Mouse (Mus musculus) CH12.LX (cell line): ENCODE measurements around the gene Ppp2r5e. TPM values are rescaled to one million over a fixed set of nuclear protein-coding genes. Genes with fewer than 3 reads are reported as not detected.

Experiments used
- DNase-seq: peaks from one replicate; pipeline ENCODE4 v3.0.0-alpha.2; 2013; ENCODE audit errors: extremely low read depth
- H3K27ac ChIP-seq: 2 replicates; pipeline ENCODE4 v1.5.1; 2012; ENCODE audit warnings: low read depth, mild to moderate bottlenecking, control low read depth, moderate library complexity; ENCODE audit not compliant: insufficient read depth
- H3K27me3 ChIP-seq: replicated peaks from 2 replicates; pipeline ENCODE3; 2012; ENCODE audit warnings: inconsistent platforms
- H3K36me3 ChIP-seq, 2 experiments: replicated peaks in 1 of 2; 2 replicates each; pipeline versions ENCODE3 to v1.6.1; 2012; ENCODE audit warnings: inconsistent platforms in 1 of 2, low read length in 1 of 2, mild to moderate bottlenecking in 1 of 2, mixed read lengths in 1 of 2, moderate library complexity in 1 of 2; ENCODE audit not compliant: control insufficient read depth in 1 of 2, insufficient read depth in 1 of 2
- H3K4me1 ChIP-seq, 2 experiments: 2 replicates each; pipeline ENCODE4 v1.6.1; 2012; ENCODE audit warnings: inconsistent platforms in 1 of 2, moderate library complexity in 1 of 2; ENCODE audit not compliant: insufficient read depth in 2 of 2, control insufficient read depth in 1 of 2
- H3K4me2 ChIP-seq: 2 replicates; pipeline ENCODE4 v1.6.1; 2012; ENCODE audit warnings: low read depth, mild to moderate bottlenecking, control low read depth; ENCODE audit not compliant: poor library complexity, insufficient read depth, severe bottlenecking
- H3K4me3 ChIP-seq, 3 experiments: fragments of 150-350 bp in 1 of 3; sonication (generic) in 1 of 3; replicated peaks in 1 of 3; 2 replicates each; pipeline versions ENCODE3 to v1.5.1; 2011 to 2012; ENCODE audit warnings: low read depth in 2 of 3, low read length in 2 of 3, mild to moderate bottlenecking in 2 of 3, moderate library complexity in 2 of 3, control low read depth in 1 of 3, improper control_type of control experiment in 1 of 3, inconsistent platforms in 1 of 3, mixed read lengths in 1 of 3; ENCODE audit not compliant: poor library complexity in 1 of 3
- H3K79me2 ChIP-seq: replicated peaks from 2 replicates; pipeline ENCODE4 v1.6.1; 2012; ENCODE audit warnings: mild to moderate bottlenecking, moderate library complexity; ENCODE audit not compliant: control insufficient read depth, poor library complexity, insufficient read depth, severe bottlenecking; ENCODE audit errors: extremely low read depth
- H3K9ac ChIP-seq: 2 replicates; pipeline ENCODE4 v1.6.1; 2012; ENCODE audit warnings: low read depth, mild to moderate bottlenecking, control low read depth, moderate library complexity; ENCODE audit not compliant: insufficient read depth
- H3K9me3 ChIP-seq: replicated peaks from 2 replicates; pipeline ENCODE3; 2012; ENCODE audit warnings: low read length, inconsistent platforms, mixed read lengths
- CHD1 ChIP-seq: IDR thresholded peaks from 2 replicates; pipeline ENCODE4 v1.6.1; 2012; ENCODE audit warnings: low read depth, low read length, improper control_type of control experiment, inconsistent platforms
- CHD2 ChIP-seq: IDR thresholded peaks from 2 replicates; pipeline ENCODE4 v1.6.1; 2011; ENCODE audit warnings: low read length, improper control_type of control experiment
- CTCF ChIP-seq, 2 experiments: IDR thresholded peaks in 1 of 2; conservative IDR thresholded peaks in 1 of 2; 2 replicates each; pipeline ENCODE4 v1.5.1; 2011 to 2012; ENCODE audit warnings: low read depth in 2 of 2, low read length in 2 of 2, improper control_type of control experiment in 1 of 2, inconsistent platforms in 1 of 2, mild to moderate bottlenecking in 1 of 2, moderate library complexity in 1 of 2
- E2F4 ChIP-seq: IDR thresholded peaks from 2 replicates; pipeline ENCODE4 v1.6.1; 2011; ENCODE audit warnings: low read depth, low read length, improper control_type of control experiment; ENCODE audit not compliant: insufficient replicate concordance
- ELF1 ChIP-seq: IDR thresholded peaks from 2 replicates; pipeline ENCODE4 v1.6.1; 2014; ENCODE audit warnings: low read depth, mild to moderate bottlenecking, inconsistent platforms, low read length, improper control_type of control experiment
- ETS1 ChIP-seq: conservative IDR thresholded peaks from 2 replicates; pipeline ENCODE4 v1.6.1; 2012; ENCODE audit warnings: low read depth, mild to moderate bottlenecking, inconsistent platforms, low read length, improper control_type of control experiment, moderate library complexity
- GABPA ChIP-seq: IDR thresholded peaks from 2 replicates; pipeline ENCODE4 v1.6.1; 2012; ENCODE audit warnings: low read depth, low read length, improper control_type of control experiment, inconsistent platforms; ENCODE audit not compliant: insufficient replicate concordance
- HCFC1 ChIP-seq: IDR thresholded peaks from 2 replicates; pipeline ENCODE4 v1.6.1; 2012; ENCODE audit warnings: low read depth, mild to moderate bottlenecking, inconsistent platforms, low read length, improper control_type of control experiment
- IRF4 ChIP-seq: IDR thresholded peaks from 2 replicates; pipeline ENCODE4 v1.6.1; 2014; ENCODE audit warnings: low read depth, mild to moderate bottlenecking, inconsistent platforms, low read length, improper control_type of control experiment
- JUN ChIP-seq: IDR thresholded peaks from 2 replicates; pipeline ENCODE4 v1.6.1; 2011; ENCODE audit warnings: low read depth, mild to moderate bottlenecking, low read length, improper control_type of control experiment, moderate library complexity; ENCODE audit not compliant: insufficient read depth
- JUND ChIP-seq: conservative IDR thresholded peaks from 2 replicates; pipeline ENCODE4 v1.6.1; 2011; ENCODE audit warnings: low read depth, low read length, improper control_type of control experiment
- MAX ChIP-seq: IDR thresholded peaks from 2 replicates; pipeline ENCODE4 v1.6.1; 2011; ENCODE audit warnings: low read length, improper control_type of control experiment
- MEF2A ChIP-seq: IDR thresholded peaks from 2 replicates; pipeline ENCODE4 v1.6.1; 2014; ENCODE audit warnings: low read depth, mild to moderate bottlenecking, inconsistent platforms, low read length, improper control_type of control experiment, borderline replicate concordance
- MXI1 ChIP-seq: IDR thresholded peaks from 2 replicates; pipeline ENCODE4 v1.6.1; 2011; ENCODE audit warnings: mild to moderate bottlenecking, low read depth, low read length, improper control_type of control experiment
- MYC ChIP-seq: IDR thresholded peaks from 2 replicates; pipeline ENCODE4 v1.6.1; 2011; ENCODE audit warnings: low read depth, mild to moderate bottlenecking, improper control_type of control experiment, low read length
- NRF1 ChIP-seq: IDR thresholded peaks from 2 replicates; pipeline ENCODE4 v1.6.1; 2014; ENCODE audit warnings: low read depth, mild to moderate bottlenecking, inconsistent platforms, low read length, improper control_type of control experiment, moderate library complexity
- POLR2AphosphoS2 ChIP-seq: IDR thresholded peaks from 2 replicates; pipeline ENCODE4 v1.6.1; 2011; ENCODE audit warnings: low read depth, low read length, improper control_type of control experiment
- RAD21 ChIP-seq: IDR thresholded peaks from 2 replicates; pipeline ENCODE4 v1.6.1; 2011; ENCODE audit warnings: low read depth, mild to moderate bottlenecking, low read length, improper control_type of control experiment, moderate library complexity
- RCOR1 ChIP-seq: conservative IDR thresholded peaks from 2 replicates; pipeline ENCODE4 v1.6.1; 2012; ENCODE audit warnings: low read depth, mild to moderate bottlenecking, inconsistent platforms, low read length, improper control_type of control experiment
- SIN3A ChIP-seq: IDR thresholded peaks from 2 replicates; pipeline ENCODE4 v1.6.1; 2012; ENCODE audit warnings: low read length, improper control_type of control experiment, inconsistent platforms
- SMC3 ChIP-seq: IDR thresholded peaks from 2 replicates; pipeline ENCODE4 v1.6.1; 2011; ENCODE audit warnings: low read depth, low read length, improper control_type of control experiment
- TBP ChIP-seq: conservative IDR thresholded peaks from 2 replicates; pipeline ENCODE4 v1.6.1; 2011; ENCODE audit warnings: low read depth, low read length, improper control_type of control experiment
- USF1 ChIP-seq: IDR thresholded peaks from 2 replicates; pipeline ENCODE4 v1.6.1; 2014; ENCODE audit warnings: low read depth, mild to moderate bottlenecking, inconsistent platforms, low read length, improper control_type of control experiment
- USF2 ChIP-seq: conservative IDR thresholded peaks from 2 replicates; pipeline ENCODE4 v1.6.1; 2011; ENCODE audit warnings: low read depth, low read length, improper control_type of control experiment
- ZC3H11A ChIP-seq: IDR thresholded peaks from 2 replicates; pipeline ENCODE4 v1.6.1; 2012; ENCODE audit warnings: low read depth, mild to moderate bottlenecking, inconsistent platforms, low read length, improper control_type of control experiment
- ZKSCAN1 ChIP-seq: IDR thresholded peaks from 2 replicates; pipeline ENCODE4 v1.6.1; 2012; ENCODE audit warnings: low read depth, inconsistent platforms, low read length, improper control_type of control experiment, borderline replicate concordance
- dilution Hi-C: fragments of 300-500 bp; cut with MboI; formaldehyde crosslinking; loops from 2 replicates; pipeline ENCODE4 v1.14.3; 2020; ENCODE audit warnings: low sequenced_read_pairs; ENCODE audit not compliant: extremely low pct_unique_long_range_greater_than_20kb, extremely low pct_ligation_motif_present
- in situ Hi-C: fragments of 300-500 bp; cut with MboI; formaldehyde crosslinking; loops from 3 replicates; pipeline ENCODE4 v1.14.3; 2019; ENCODE audit warnings: low sequenced_read_pairs, low pct_ligation_motif_present, low pct_unique_long_range_greater_than_20kb, mixed read lengths
- polyA plus RNA-seq: library from polyadenylated mRNA; unstranded; fragments of >175 nt; gene quantifications from 2 replicates; pipeline ENCODE4 v1.2.1, GENCODE M21; 2012; ENCODE audit warnings: low read depth; ENCODE audit not compliant: insufficient read length
- total RNA-seq, 2 experiments: library from RNA; depleted of rRNA; stranded (reverse); fragments of 300-350 nt in 1 of 2; fragments of >200 nt in 1 of 2; gene quantifications; 2 replicates each; pipeline ENCODE4 v1.2.3; 2012 to 2014

The Ppp2r5e gene
- total and polyA plus RNA-seq, 3 experiments = 9.3 to 21.7 (median 10.0) TPM

GRCm38 (mm10) chr12:75453027-75453426 lies 143.0 kb downstream of the Ppp2r5e start:
- Histone ChIP-seq H3K4me1 (peaks cover 2 to 18% of the 10 kb centered on the region in 2 experiments; a peak in 2 of 4 replicates), H3K27ac (no peak overlapping the region)
- no peak for TF ChIP-seq IRF4
- TF ChIP-seq ETS1 = no peak
- peak; percentile 4 for TF ChIP-seq RAD21
- TF ChIP-seq E2F4 = no peak
- peak in 1 of 2 experiments; percentile 46; a peak in 2 of 4 replicates for TF ChIP-seq CTCF (conservative IDR thresholded peaks at IDR 0.05 in 1 of 2, IDR thresholded peaks at IDR 0.05 in 1 of 2; ENCODE audit: low read depth in 2 of 2, low read length in 2 of 2)
- TF ChIP-seq GABPA = no peak
- no peak for TF ChIP-seq SMC3
- TF ChIP-seq NRF1 = no peak
- no peak for TF ChIP-seq JUND
- TF ChIP-seq ZKSCAN1 = no peak
- TF ChIP-seq, all 38 proteins: peak for 2
- Histone ChIP-seq H3K27me3 (no peaks in the 10 kb centered on the region), H3K4me2 (no peak overlapping the region), H3K4me3 (no peak overlapping the region), H3K79me2 (no peaks in the 10 kb centered on the region), H3K36me3 (peaks cover 15 to 46% of the 10 kb centered on the region in 2 experiments), H3K9ac (no peak overlapping the region), H3K9me3 (no peaks in the 10 kb centered on the region)
- peak; percentile 17 for DNase-seq
- in situ Hi-C loops (no loop called here), dilution Hi-C loops (no loop called here)

- Histone ChIP-seq H3K36me3 (peaks cover 15 to 33% of the 10 kb centered on the region in 2 experiments), H3K9me3 (no peaks in the 10 kb centered on the region), H3K4me1 (peaks cover 2 to 18% of the 10 kb centered on the region in 2 experiments; a peak in 2 of 4 replicates), H3K27ac (no peak overlapping the region), H3K79me2 (no peaks in the 10 kb centered on the region), H3K4me3 (no peak overlapping the region), H3K9ac (no peak overlapping the region), H3K4me2 (no peak overlapping the region), H3K27me3 (no peaks in the 10 kb centered on the region)
- no peak for DNase-seq
- in situ Hi-C loops (no loop called here), dilution Hi-C loops (no loop called here)
- TF ChIP-seq IRF4 (no peak), RCOR1 (no peak), ZC3H11A (no peak), MYC (no peak), MEF2A (no peak), JUN (no peak), CHD2 (no peak), POLR2AphosphoS2 (no peak), MAX (no peak), ELF1 (no peak), TBP (no peak), GABPA (no peak), HCFC1 (no peak), USF2 (no peak), USF1 (no peak), SIN3A (no peak), MXI1 (no peak), CHD1 (no peak), CTCF (conservative IDR thresholded peaks at IDR 0.05 in 1 of 2, IDR thresholded peaks at IDR 0.05 in 1 of 2; ENCODE audit: low read depth in 2 of 2, low read length in 2 of 2) (no peak)
Measured at GRCm38 (mm10) chr12:75450592-75450991, 145.5 kb downstream of the Ppp2r5e start.
